Mouse (Mus musculus): Measurements from ENCODE around the gene Prkar1a. TPM values are rescaled to one million over a fixed set of nuclear protein-coding genes. Genes with fewer than 3 reads are reported as not detected.

Gene Prkar1a
- total RNA-seq, 2 experiments from 2014 or later = 62.7 to 98.1 TPM

DNA sequence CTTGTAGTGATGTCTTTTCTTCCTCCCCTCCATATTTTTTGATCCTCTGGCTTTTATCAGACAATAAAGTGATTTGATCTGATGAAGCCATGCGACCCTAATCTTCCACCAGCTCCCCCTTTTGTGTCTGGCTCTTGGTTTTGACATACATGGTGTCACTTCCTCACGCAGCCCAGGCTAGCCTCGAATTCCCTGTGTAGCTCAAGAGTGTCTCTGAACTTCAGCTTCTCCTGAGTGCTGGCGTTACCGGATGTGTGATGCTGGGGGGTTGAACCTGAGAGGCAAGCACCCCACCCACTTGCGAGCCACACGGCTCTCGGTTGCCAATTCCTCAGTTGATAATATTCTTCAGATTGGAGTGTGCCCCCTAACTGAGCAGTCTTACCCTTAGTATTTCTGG is 23.2 kb downstream of the Prkar1a start:
- ATAC-seq (ENCODE audit: poor library complexity, severe bottlenecking) = no peak

- ATAC-seq (ENCODE audit: poor library complexity, severe bottlenecking) = no peak
These were observed 23.9 kb downstream of the Prkar1a start for GRCm38 (mm10) chr11:109672881-109673739.

- no peak for ATAC-seq (ENCODE audit: poor library complexity, severe bottlenecking)
These were observed 24.5 kb downstream of the Prkar1a start for GRCm38 (mm10) chr11:109673741-109674140.

DNA sequence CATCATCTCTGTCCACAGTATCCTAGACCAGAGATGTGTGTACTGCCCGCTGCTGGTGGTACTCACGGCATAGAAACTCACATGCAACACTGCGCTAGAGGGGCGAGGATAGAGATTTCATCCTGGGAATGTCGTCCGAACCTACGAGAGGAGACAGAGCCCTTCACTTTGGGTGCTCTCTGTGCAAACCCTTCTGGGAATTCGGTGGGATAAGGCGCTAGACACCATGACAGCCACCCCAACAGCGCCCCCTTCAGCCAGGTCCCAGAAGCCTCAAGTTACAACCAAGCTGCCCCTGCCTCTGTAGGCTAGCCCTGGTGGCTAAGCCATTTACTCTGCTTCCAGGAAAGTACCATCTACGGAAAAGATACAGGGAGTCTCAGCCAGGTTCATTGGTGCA is 25.3 kb downstream of the Prkar1a start:
- ATAC-seq (ENCODE audit: poor library complexity, severe bottlenecking) = no peak

- ATAC-seq (ENCODE audit: poor library complexity, severe bottlenecking) = no peak
These were observed 26.0 kb downstream of the Prkar1a start for GRCm38 (mm10) chr11:109675208-109675607.

DNA sequence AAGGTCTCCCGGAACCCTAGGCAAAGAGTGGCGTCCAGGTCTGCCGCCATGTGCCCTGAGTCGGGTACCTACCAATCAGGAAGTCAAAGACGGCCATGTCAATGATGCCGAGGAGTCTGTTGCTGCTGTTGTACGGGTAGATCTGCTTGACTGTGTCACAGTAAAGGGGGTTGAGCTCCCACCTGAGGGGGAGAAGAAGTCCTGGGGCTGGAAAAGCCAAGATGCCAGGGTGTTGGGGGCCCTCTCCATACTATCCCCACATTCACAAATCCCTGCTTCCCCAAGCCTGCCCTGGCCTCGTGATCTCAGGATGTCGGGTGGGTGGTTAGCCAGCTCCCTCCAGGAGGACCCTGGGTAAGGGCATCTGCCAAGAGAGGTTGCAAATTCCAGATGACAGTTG is 26.6 kb downstream of the Prkar1a start:
- ATAC-seq (ENCODE audit: poor library complexity, severe bottlenecking) = no peak

DNA sequence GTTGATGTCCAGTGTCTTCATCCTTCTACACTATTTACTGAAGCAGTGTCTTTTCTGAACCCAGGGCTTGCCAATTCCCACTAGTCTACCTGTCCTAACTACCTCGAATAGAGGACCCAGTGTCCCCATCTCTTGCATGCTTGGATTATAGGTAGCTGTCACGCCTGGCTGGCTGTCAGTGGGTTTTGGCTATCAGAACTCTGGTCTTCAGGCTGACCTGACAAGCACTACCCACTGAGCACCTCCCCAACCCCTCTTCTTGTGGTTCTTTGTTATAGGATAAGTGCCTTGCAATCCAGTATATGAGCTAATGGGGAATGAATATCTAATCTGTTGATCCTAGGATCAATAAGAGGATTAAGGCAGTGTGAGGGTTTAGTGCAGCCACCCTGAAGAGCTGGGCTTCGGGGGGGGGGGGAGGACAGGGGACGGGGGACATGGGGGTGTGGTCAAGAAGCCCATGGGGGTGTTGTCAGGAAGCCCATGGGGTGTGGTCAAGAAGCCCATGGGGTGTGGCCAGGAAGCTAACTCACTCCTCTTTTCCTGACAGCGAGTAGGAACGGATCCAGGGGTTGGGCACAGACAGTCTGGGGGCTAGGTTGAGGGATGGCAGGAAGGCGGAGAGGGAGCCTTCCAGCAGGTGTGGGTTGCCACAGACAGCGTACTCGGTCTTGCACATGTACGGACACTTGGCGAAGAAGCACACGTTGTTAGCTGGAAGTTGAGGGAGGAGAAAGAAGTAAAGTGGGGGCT is 27.6 kb downstream of the Prkar1a start:
- ATAC-seq (ENCODE audit: poor library complexity, severe bottlenecking) = no peak

DNA sequence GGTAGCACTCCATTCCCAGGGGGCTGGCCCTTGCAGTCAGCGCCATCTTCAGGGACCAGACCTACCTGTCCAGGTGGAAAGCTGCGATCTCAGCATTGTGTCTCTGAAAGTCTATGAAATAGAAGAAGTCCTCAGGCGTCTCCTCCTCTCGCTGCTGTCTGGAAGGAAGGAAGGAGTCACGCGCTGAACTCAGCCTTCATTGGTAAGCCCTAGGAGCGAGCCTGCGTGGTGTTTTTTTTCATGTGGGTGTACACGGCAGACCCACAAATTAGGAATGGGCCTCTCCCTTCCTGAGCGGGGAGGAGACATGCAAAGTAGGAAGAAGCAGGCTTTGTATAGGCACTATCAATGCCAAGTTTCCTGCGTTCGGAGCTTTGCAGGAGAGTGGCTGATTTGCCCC is 29.1 kb downstream of the Prkar1a start:
- peak; percentile 19; the same call in 1 of the 2 replicates for ATAC-seq (ENCODE audit: poor library complexity, severe bottlenecking)

GRCm38 (mm10) chr11:109680934-109681333 is 31.7 kb downstream of the Prkar1a start:
- ATAC-seq (ENCODE audit: poor library complexity, severe bottlenecking) = no peak

DNA sequence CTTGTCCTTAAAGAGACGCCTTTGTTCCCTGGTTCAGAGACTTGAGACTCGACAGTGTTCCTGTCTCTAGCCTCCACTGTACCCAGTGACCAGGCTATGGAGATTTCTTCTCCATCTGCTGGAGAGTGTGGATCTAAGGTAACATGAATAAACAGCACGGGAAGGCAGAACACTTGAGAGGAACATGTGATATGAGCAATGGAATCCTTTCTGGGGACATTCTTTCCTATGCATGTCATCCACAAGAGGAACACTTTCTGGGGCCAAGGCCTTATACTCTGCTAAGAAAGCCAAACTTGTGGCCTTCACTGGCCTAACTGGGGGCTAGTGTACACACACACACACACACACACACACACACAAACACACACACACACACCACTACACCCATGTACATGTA is 32.4 kb downstream of the Prkar1a start:
- no peak for ATAC-seq (ENCODE audit: poor library complexity, severe bottlenecking)

GRCm38 (mm10) chr11:109682221-109682620 is 33.0 kb downstream of the Prkar1a start:
- ATAC-seq (ENCODE audit: poor library complexity, severe bottlenecking) = no peak

DNA sequence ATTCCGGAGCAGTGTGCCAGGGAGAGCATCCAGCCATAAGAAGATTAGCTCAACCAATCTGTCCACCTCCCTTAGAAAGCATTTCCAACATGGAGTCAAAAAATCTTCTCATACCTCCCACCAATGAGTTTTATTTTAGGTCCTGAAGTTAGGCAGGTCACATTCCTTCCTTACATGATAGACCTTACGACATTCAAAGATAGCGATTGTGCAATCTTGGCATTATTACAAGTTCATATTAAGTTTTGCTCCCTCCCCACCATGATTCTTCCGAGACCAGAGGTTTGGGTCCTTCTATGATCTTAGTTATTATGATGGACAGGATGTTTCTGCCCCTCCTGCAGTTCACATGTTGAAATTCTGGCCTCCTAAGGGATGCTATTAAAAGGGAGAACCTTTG is 40.3 kb downstream of the Prkar1a start:
- no peak for ATAC-seq (ENCODE audit: poor library complexity, severe bottlenecking)

- no peak for ATAC-seq (ENCODE audit: poor library complexity, severe bottlenecking)
These were observed 43.5 kb downstream of the Prkar1a start for GRCm38 (mm10) chr11:109692737-109693136.

GRCm38 (mm10) chr11:109696519-109696918 is 47.3 kb downstream of the Prkar1a start:
- ATAC-seq (ENCODE audit: poor library complexity, severe bottlenecking) = peak; percentile 72

- ATAC-seq (ENCODE audit: poor library complexity, severe bottlenecking) = no peak
These were observed 48.0 kb downstream of the Prkar1a start for GRCm38 (mm10) chr11:109697089-109697643.

DNA sequence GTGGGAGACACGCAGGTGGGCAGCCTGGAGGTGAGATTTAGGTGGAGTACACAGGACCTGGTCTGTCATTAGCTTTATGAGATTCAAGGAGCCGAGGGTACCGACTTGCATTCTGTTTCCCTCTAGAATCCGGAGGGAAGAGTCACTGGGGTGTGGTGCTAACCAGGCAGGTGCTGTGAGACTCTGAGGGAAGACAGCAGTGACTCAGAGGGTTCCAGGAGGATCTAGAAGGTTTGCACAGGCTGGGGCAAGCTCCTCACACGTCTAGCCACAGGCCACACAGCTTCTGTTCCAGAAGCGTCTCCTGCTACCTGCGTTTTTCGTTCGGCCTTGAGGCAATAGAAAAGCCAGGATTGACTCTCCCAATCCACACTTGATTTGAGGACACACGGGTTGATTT is 49.5 kb downstream of the Prkar1a start:
- ATAC-seq (ENCODE audit: poor library complexity, severe bottlenecking) = no peak

GRCm38 (mm10) chr11:109699784-109700183 is 50.6 kb downstream of the Prkar1a start:
- no peak for ATAC-seq (ENCODE audit: poor library complexity, severe bottlenecking)

GRCm38 (mm10) chr11:109700761-109701160 is 51.6 kb downstream of the Prkar1a start:
- no peak for ATAC-seq (ENCODE audit: poor library complexity, severe bottlenecking)

- ATAC-seq (ENCODE audit: poor library complexity, severe bottlenecking) = no peak
These were observed 53.0 kb downstream of the Prkar1a start for GRCm38 (mm10) chr11:109702031-109702815.

DNA sequence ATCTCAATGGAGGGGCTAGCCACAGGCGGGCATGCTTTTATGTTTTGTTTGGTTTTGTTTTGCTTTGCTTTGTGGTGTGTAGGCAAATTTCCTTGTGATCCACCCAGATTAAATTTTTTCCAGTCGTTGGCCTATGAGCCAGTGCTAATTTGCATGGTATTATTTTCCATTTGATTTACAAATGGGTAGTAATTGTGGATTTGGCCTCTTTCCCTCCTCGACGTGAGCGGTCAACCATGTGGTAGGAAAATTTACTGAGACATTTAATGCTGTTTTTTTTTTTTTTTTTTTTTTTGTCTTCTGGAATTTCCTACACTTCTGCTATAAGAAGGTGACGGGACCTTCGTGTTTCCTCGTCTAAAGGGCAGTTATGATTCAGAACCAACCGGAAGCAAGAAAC is 54.6 kb downstream of the Prkar1a start:
- ATAC-seq (ENCODE audit: poor library complexity, severe bottlenecking) = no peak

Data from megakaryocyte, adult 5-6 weeks (primary cell).